Mouse (Mus musculus) MEL (cell line): Measurements from ENCODE around the gene Rexo1. TPM values are rescaled to one million over a fixed set of nuclear protein-coding genes. Genes with fewer than 3 reads are reported as not detected.

Experiments
- DNase-seq: peaks from one replicate; pipeline ENCODE4 v3.0.0; 2011; ENCODE audit warnings: low read depth, low spot score
- H3K27ac ChIP-seq: 2 replicates; pipeline ENCODE4 v1.5.1; 2012; ENCODE audit warnings: low read depth, mild to moderate bottlenecking, control low read depth, low read length, moderate library complexity; ENCODE audit not compliant: control insufficient read depth
- H3K27me3 ChIP-seq, 2 experiments: fragments of 150-350 bp in 1 of 2; sonication (generic) in 1 of 2; 2 replicates each; pipeline ENCODE4 v1.6.1; 2012; ENCODE audit warnings: low read length in 2 of 2, mild to moderate bottlenecking in 2 of 2, improper control_type of control experiment in 1 of 2, moderate library complexity in 1 of 2; ENCODE audit not compliant: insufficient read depth in 2 of 2, control insufficient read depth in 1 of 2
- H3K36me3 ChIP-seq, 2 experiments: 2 replicates each; pipeline ENCODE4 v1.6.1; 2012 to 2014; ENCODE audit warnings: low read length in 2 of 2, improper control_type of control experiment in 1 of 2, inconsistent platforms in 1 of 2, mild to moderate bottlenecking in 1 of 2; ENCODE audit not compliant: insufficient read depth in 2 of 2, control insufficient read depth in 1 of 2
- H3K4me1 ChIP-seq, 2 experiments: fragments of 150-350 bp in 1 of 2; sonication (generic) in 1 of 2; 2 replicates each; pipeline ENCODE4 v1.6.1; 2012; ENCODE audit warnings: low read length in 2 of 2, improper control_type of control experiment in 1 of 2, mild to moderate bottlenecking in 1 of 2; ENCODE audit not compliant: insufficient read depth in 2 of 2, control insufficient read depth in 1 of 2
- H3K4me3 ChIP-seq, 2 experiments: fragments of 150-350 bp in 1 of 2; sonication (generic) in 1 of 2; 2 replicates each; pipeline ENCODE4 v1.5.1; 2012; ENCODE audit warnings: low read depth in 2 of 2, low read length in 2 of 2, mild to moderate bottlenecking in 2 of 2, moderate library complexity in 2 of 2, control low read depth in 1 of 2, improper control_type of control experiment in 1 of 2; ENCODE audit not compliant: control insufficient read depth in 1 of 2, insufficient read depth in 1 of 2
- H3K79me2 ChIP-seq: 2 replicates; pipeline ENCODE4 v1.6.1; 2012; ENCODE audit warnings: mild to moderate bottlenecking, low read length, moderate library complexity; ENCODE audit not compliant: control insufficient read depth, poor library complexity, insufficient read depth
- H3K9ac ChIP-seq: 2 replicates; pipeline ENCODE4 v1.6.1; 2012; ENCODE audit warnings: low read depth, mild to moderate bottlenecking, control low read depth, low read length, moderate library complexity; ENCODE audit not compliant: control insufficient read depth, poor library complexity, severe bottlenecking
- H3K9me3 ChIP-seq: fragments of 150-350 bp; sonication (generic); replicated peaks from 2 replicates; pipeline ENCODE4 v1.6.1; 2012; ENCODE audit warnings: mild to moderate bottlenecking, low read length, improper control_type of control experiment, moderate library complexity; ENCODE audit not compliant: insufficient read depth
- BHLHE40 ChIP-seq: IDR thresholded peaks from 2 replicates; pipeline ENCODE4 v1.6.1; 2012; ENCODE audit warnings: low read depth, mild to moderate bottlenecking, inconsistent platforms, low read length, improper control_type of control experiment, borderline replicate concordance
- CHD1 ChIP-seq: IDR thresholded peaks from 2 replicates; pipeline ENCODE4 v1.6.1; 2012; ENCODE audit warnings: low read depth, mild to moderate bottlenecking, inconsistent platforms, low read length, improper control_type of control experiment
- CTCF ChIP-seq, 3 experiments: IDR thresholded peaks in 2 of 3; conservative IDR thresholded peaks in 1 of 3; 2 replicates each; pipeline ENCODE4 v1.5.1; 2011 to 2012; ENCODE audit warnings: low read length in 3 of 3, low read depth in 2 of 3, mild to moderate bottlenecking in 2 of 3, improper control_type of control experiment in 1 of 3, inconsistent platforms in 1 of 3, mixed read lengths in 1 of 3, moderate library complexity in 1 of 3; ENCODE audit not compliant: control insufficient read depth in 1 of 3, insufficient read depth in 1 of 3, poor library complexity in 1 of 3, severe bottlenecking in 1 of 3
- EP300 ChIP-seq, 2 experiments: IDR thresholded peaks; 2 replicates each; pipeline ENCODE4 v1.6.1; 2011; ENCODE audit warnings: improper control_type of control experiment in 2 of 2, low read length in 2 of 2, low read depth in 1 of 2, mild to moderate bottlenecking in 1 of 2
- GATA1 ChIP-seq: IDR thresholded peaks from 2 replicates; pipeline ENCODE4 v1.6.1; 2011; ENCODE audit warnings: low read depth, low read length, improper control_type of control experiment
- HCFC1 ChIP-seq: IDR thresholded peaks from 2 replicates; pipeline ENCODE4 v1.6.1; 2012; ENCODE audit warnings: low read depth, mild to moderate bottlenecking, inconsistent platforms, low read length, improper control_type of control experiment, moderate library complexity
- JUND ChIP-seq: IDR thresholded peaks from 2 replicates; pipeline ENCODE4 v1.6.1; 2011; ENCODE audit warnings: low read depth, mild to moderate bottlenecking, improper control_type of control experiment, low read length
- MAFK ChIP-seq: IDR thresholded peaks from 2 replicates; pipeline ENCODE4 v1.6.1; 2011; ENCODE audit warnings: low read depth, mild to moderate bottlenecking, low read length, improper control_type of control experiment, borderline replicate concordance
- MAX ChIP-seq: IDR thresholded peaks from 2 replicates; pipeline ENCODE4 v1.6.1; 2011; ENCODE audit warnings: low read length, improper control_type of control experiment
- MAZ ChIP-seq: IDR thresholded peaks from 2 replicates; pipeline ENCODE4 v1.6.1; 2012; ENCODE audit warnings: low read depth, mild to moderate bottlenecking, inconsistent platforms, low read length, improper control_type of control experiment
- MEF2A ChIP-seq: IDR thresholded peaks from 2 replicates; pipeline ENCODE4 v1.6.1; 2014; ENCODE audit warnings: low read depth, mild to moderate bottlenecking, inconsistent platforms, low read length, improper control_type of control experiment; ENCODE audit not compliant: poor library complexity, insufficient replicate concordance, severe bottlenecking; ENCODE audit errors: extremely low read depth
- MXI1 ChIP-seq: IDR thresholded peaks from 2 replicates; pipeline ENCODE4 v1.6.1; 2011; ENCODE audit warnings: mild to moderate bottlenecking, low read depth, low read length, improper control_type of control experiment
- MYC ChIP-seq: IDR thresholded peaks from 2 replicates; pipeline ENCODE4 v1.6.1; 2011; ENCODE audit warnings: low read depth, mild to moderate bottlenecking, low read length, improper control_type of control experiment, moderate library complexity
- NRF1 ChIP-seq: IDR thresholded peaks from 2 replicates; pipeline ENCODE4 v1.6.1; 2014; ENCODE audit warnings: low read depth, mild to moderate bottlenecking, inconsistent platforms, low read length, improper control_type of control experiment, moderate library complexity; ENCODE audit not compliant: poor library complexity, insufficient read depth, severe bottlenecking
- POLR2A ChIP-seq, 2 experiments: IDR thresholded peaks; 2 replicates each; pipeline ENCODE4 v1.6.1; 2011 to 2012; ENCODE audit warnings: low read length in 2 of 2, mild to moderate bottlenecking in 2 of 2, control low read depth in 1 of 2, improper control_type of control experiment in 1 of 2, low read depth in 1 of 2, moderate library complexity in 1 of 2; ENCODE audit not compliant: control insufficient read depth in 1 of 2, insufficient read depth in 1 of 2, poor library complexity in 1 of 2
- POLR2AphosphoS2 ChIP-seq: IDR thresholded peaks from 2 replicates; pipeline ENCODE4 v1.6.1; 2011; ENCODE audit warnings: low read length, improper control_type of control experiment
- POLR2AphosphoS5 ChIP-seq: IDR thresholded peaks from 2 replicates; pipeline ENCODE4 v1.6.1; 2012; ENCODE audit warnings: low read depth, borderline replicate concordance, mild to moderate bottlenecking, inconsistent platforms, low read length, moderate library complexity, mixed read lengths
- RAD21 ChIP-seq: IDR thresholded peaks from 2 replicates; pipeline ENCODE4 v1.6.1; 2011; ENCODE audit warnings: mild to moderate bottlenecking, low read depth, low read length, improper control_type of control experiment
- SMC3 ChIP-seq: IDR thresholded peaks from 2 replicates; pipeline ENCODE4 v1.6.1; 2011; ENCODE audit warnings: low read depth, low read length, improper control_type of control experiment
- TCF12 ChIP-seq: IDR thresholded peaks from 2 replicates; pipeline ENCODE4 v1.6.1; 2014; ENCODE audit warnings: low read depth, mild to moderate bottlenecking, inconsistent platforms, low read length, improper control_type of control experiment, moderate library complexity
- USF2 ChIP-seq, 2 experiments: IDR thresholded peaks; 2 replicates each; pipeline ENCODE4 v1.6.1; 2011 to 2012; ENCODE audit warnings: improper control_type of control experiment in 2 of 2, low read length in 2 of 2, borderline replicate concordance in 1 of 2, inconsistent platforms in 1 of 2, low read depth in 1 of 2, mild to moderate bottlenecking in 1 of 2; ENCODE audit not compliant: insufficient read depth in 1 of 2
- ZMIZ1 ChIP-seq: IDR thresholded peaks from 2 replicates; pipeline ENCODE4 v1.6.1; 2012; ENCODE audit warnings: low read depth, mild to moderate bottlenecking, inconsistent platforms, low read length, improper control_type of control experiment, moderate library complexity
- ZNF384 ChIP-seq: IDR thresholded peaks from 2 replicates; pipeline ENCODE4 v1.6.1; 2012; ENCODE audit warnings: low read depth, mild to moderate bottlenecking, inconsistent platforms, low read length, improper control_type of control experiment
- polyA plus RNA-seq, 2 experiments: library from polyadenylated mRNA; stranded (reverse) in 1 of 2; unstranded in 1 of 2; fragments of >175 nt in 1 of 2; fragments of >200 nt in 1 of 2; gene quantifications; 2 replicates each; pipeline versions ENCODE4 v1.2.1 to v1.2.4; 2012; ENCODE audit warnings: low replicate concordance in 2 of 2, low read depth in 1 of 2; ENCODE audit not compliant: insufficient read length in 2 of 2, insufficient read depth in 1 of 2, missing spikeins in 1 of 2
- total RNA-seq: library from RNA; depleted of rRNA; stranded (reverse); fragments of 300-350 nt; gene quantifications from 2 replicates; pipeline ENCODE4 v1.2.3, GENCODE M21; 2012

Rexo1 gene
- total and polyA plus RNA-seq, 3 experiments = 14.7 to 54.6 TPM; not detected in 1

DNA sequence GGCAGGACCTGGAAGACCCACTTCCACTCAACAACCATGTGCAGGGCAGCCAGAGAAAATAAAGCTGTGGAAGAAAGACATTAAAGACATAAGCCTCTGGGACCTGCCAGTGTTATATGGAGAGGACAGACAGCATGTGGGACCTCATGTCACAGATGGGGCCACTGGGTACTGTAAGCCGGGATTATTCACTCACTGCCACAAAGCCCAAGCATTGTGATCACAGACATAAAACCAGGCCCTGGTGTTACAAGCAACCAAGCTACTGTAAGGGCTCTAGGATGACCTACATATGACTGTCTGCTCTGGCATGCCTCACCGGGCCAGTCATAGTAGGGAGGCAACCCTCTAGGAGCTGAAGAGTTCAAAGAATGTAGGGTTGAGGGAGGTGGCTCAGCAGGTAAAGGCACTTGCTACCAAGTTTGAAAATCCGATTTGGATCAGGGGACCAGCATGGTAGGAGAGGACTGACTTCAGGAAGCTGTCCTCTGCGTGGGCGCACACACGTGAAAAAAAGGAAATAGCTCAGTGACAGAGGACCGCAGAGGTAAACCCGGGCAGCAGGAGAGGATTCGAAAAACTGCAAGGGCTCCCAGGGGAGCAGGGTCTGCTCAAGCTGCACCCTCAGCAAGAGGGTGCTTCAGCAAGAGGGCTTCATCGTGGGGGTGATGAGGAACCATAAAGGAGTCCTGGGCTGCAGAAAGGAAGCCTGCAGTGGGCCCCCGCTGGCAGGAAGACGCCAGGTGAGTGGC is 27.9 kb upstream of the Rexo1 start:
- H3K9ac ChIP-seq = peak overlapping the region; percentile 84
- H3K4me3 ChIP-seq = peak overlapping the region; percentile 82 to 93
- H3K9me3 ChIP-seq = no peaks in the 10 kb centered on the region
- H3K4me1 ChIP-seq = peaks cover 5 to 13% of the 10 kb centered on the region in 2 experiments; a peak in 3 of 4 replicates
- H3K79me2 ChIP-seq = peaks cover 34% of the 10 kb centered on the region
- H3K27ac ChIP-seq = peak overlapping the region; percentile 36; the same call in 1 of the 2 replicates
- H3K27me3 ChIP-seq = no peaks in the 10 kb centered on the region
- TF ChIP-seq MYC (0 out of 2 replicates have a peak, but pooled peaks have one; percentile 48), MXI1 (peak; percentile 84), MAFK (no peak), BHLHE40 (peak; percentile 52; the same call in 1 of the 2 replicates), HCFC1 (no peak), POLR2AphosphoS5 (no peak), MAX (peak; percentile 58), MEF2A (no peak)
- peak; percentile 67 for DNase-seq
- H3K36me3 ChIP-seq = no peaks in the 10 kb centered on the region

DNA sequence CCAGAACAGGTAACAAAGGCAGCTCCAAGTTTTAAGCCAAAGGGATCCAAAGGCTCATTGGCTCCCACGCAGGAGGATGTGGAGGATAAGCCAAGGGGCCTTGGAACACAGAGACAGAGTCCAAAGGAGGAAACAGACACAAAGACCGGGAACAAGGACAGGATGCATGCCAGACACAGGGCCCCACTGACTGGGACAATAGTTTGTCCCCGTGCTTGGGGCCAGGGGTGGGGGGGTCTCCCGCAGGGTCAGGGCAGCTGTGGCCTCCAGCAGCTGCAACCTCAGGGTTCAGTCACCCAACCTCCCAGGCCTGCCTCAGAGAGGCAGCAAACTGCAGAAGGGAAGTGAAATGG is 25.9 kb upstream of the Rexo1 start:
- Histone ChIP-seq H3K27me3 (no peaks in the 10 kb centered on the region), H3K9me3 (no peaks in the 10 kb centered on the region), H3K36me3 (no peaks in the 10 kb centered on the region; a peak in 1 of 4 replicates), H3K79me2 (peaks cover 34% of the 10 kb centered on the region), H3K9ac (no peak overlapping the region), H3K4me1 (peaks cover 5 to 13% of the 10 kb centered on the region in 2 experiments; a peak in 3 of 4 replicates), H3K4me3 (no peak overlapping the region), H3K27ac (no peak overlapping the region)
- TF ChIP-seq MAX (no peak), SMC3 (no peak), GATA1 (no peak), CTCF (IDR thresholded peaks at IDR 0.05 in 2 of 3, conservative IDR thresholded peaks at IDR 0.05 in 1 of 3; ENCODE audit: control insufficient read depth in 1 of 3, insufficient read depth in 1 of 3, low read depth in 2 of 3, low read length in 3 of 3, poor library complexity in 1 of 3, severe bottlenecking in 1 of 3) (no peak), POLR2A (IDR thresholded peaks at IDR 0.05; ENCODE audit: control insufficient read depth in 1 of 2, insufficient read depth in 1 of 2, low read depth in 1 of 2, low read length in 2 of 2, poor library complexity in 1 of 2) (no peak), POLR2AphosphoS5 (no peak), MAFK (no peak), ZMIZ1 (no peak), MAZ (no peak), EP300 (IDR thresholded peaks at IDR 0.05; ENCODE audit: low read depth in 1 of 2, low read length in 2 of 2) (no peak), CHD1 (no peak), MXI1 (no peak), JUND (no peak), RAD21 (no peak), TCF12 (no peak), NRF1 (no peak), POLR2AphosphoS2 (no peak), ZNF384 (no peak), USF2 (IDR thresholded peaks at IDR 0.05; ENCODE audit: borderline replicate concordance in 1 of 2, insufficient read depth in 1 of 2, low read depth in 1 of 2, low read length in 2 of 2) (no peak)
- no peak for DNase-seq
